Mouse (Mus musculus) liver, embryonic 12.5 days (tissue): ENCODE data around the gene Sppl2a. TPM values are rescaled to one million over a fixed set of nuclear protein-coding genes. Genes with fewer than 3 reads are reported as not detected.

ENCODE experiments used
- ATAC-seq: fragments of 200-750 bp; cut with Nextera tagmentation; 2 replicates; pipeline ENCODE4 v1.8.0; 2017; ENCODE audit warnings: moderate number of reproducible peaks, mild to moderate bottlenecking, moderate library complexity
- H3K27ac ChIP-seq: fragments of 300-500 bp; sonication (generic); 2 replicates; pipeline ENCODE4 v1.5.1; 2016; ENCODE audit warnings: mild to moderate bottlenecking
- H3K27me3 ChIP-seq: fragments of 300-500 bp; sonication (generic); replicated peaks from 2 replicates; pipeline ENCODE4 v1.6.1; 2016; ENCODE audit warnings: mild to moderate bottlenecking, moderate library complexity
- H3K36me3 ChIP-seq: fragments of 300-500 bp; sonication (generic); 2 replicates; pipeline ENCODE4 v1.6.1; 2016; ENCODE audit warnings: mild to moderate bottlenecking, moderate library complexity
- H3K4me1 ChIP-seq: fragments of 300-500 bp; sonication (generic); 2 replicates; pipeline ENCODE4 v1.6.1; 2016
- H3K4me2 ChIP-seq: fragments of 300-500 bp; sonication (generic); 2 replicates; pipeline ENCODE4 v1.6.1; 2016; ENCODE audit warnings: mild to moderate bottlenecking, moderate library complexity
- H3K4me3 ChIP-seq: fragments of 300-500 bp; sonication (generic); 2 replicates; pipeline ENCODE4 v1.5.1; 2016; ENCODE audit warnings: mild to moderate bottlenecking, moderate library complexity
- H3K9ac ChIP-seq: fragments of 300-500 bp; sonication (generic); 2 replicates; pipeline ENCODE4 v1.6.1; 2016; ENCODE audit warnings: mild to moderate bottlenecking, moderate library complexity
- H3K9me3 ChIP-seq: fragments of 300-500 bp; sonication (generic); replicated peaks from 2 replicates; pipeline ENCODE4 v1.6.1; 2016; ENCODE audit warnings: mild to moderate bottlenecking, moderate library complexity
- WGBS: fragments of 180-500 bp; shearing (Covaris S2); methylation state at CpG from one replicate; pipeline ENCODE4 v1.1.7; 2016; ENCODE audit not compliant: insufficient replicate concordance; 5-methylcytosine and 5-hydroxymethylcytosine counted together
- microRNA-seq: library from miRNA; unstranded; fragments of <30 nt; microRNA quantifications from one replicate; pipeline ENCODE4, GENCODE M21; 2017
- polyA plus RNA-seq: library from polyadenylated mRNA; unstranded; fragments of >200 nt; fragmentation: Nextera tagmentation; extraction: Ambion mirVana; gene quantifications from 2 replicates; pipeline ENCODE4 v1.2.1, GENCODE M21; 2016

Gene Sppl2a
- polyA plus RNA-seq, 1 experiment from 2014 or later: 23.6 TPM

DNA sequence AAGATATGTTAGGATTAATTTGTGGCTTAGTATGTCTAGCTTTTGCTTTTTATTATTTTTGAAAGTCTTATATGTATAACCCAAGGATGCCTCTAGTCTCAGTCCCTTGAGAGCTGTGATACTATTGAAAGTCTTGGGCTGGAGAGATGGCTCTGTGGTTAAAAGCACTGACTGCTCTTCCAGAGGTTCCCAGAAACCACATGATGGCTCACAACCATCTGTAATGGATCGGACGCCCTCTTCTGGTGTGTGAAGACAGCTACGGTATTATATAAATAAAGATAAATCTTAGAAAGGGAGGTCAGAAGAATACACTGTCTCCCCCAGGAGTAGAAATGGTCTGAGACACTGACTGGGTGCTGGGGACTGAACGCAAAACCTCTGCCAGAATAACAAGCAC, 88.3 kb downstream of the Sppl2a start:
- ATAC-seq: no peak
- WGBS: 76% methylated on average over 4 of the region's 4 CpGs
- no peak overlapping the region for H3K4me2 ChIP-seq

More for the DNA sequence above, 88.3 kb downstream of the Sppl2a start:
- Histone ChIP-seq H3K9ac (no peak overlapping the region), H3K4me3 (no peak overlapping the region), H3K9me3 (no peaks in the 10 kb centered on the region), H3K4me1 (no peaks in the 10 kb centered on the region), H3K27me3 (no peaks in the 10 kb centered on the region), H3K27ac (no peak overlapping the region), H3K36me3 (peaks cover 63% of the 10 kb centered on the region)

Small RNA genes within 50 kb of the gene (microRNA-seq; reads per million reads assigned to microRNA genes)
- gene Mir3473g: not detected

Other genes with a start within 250 kb of the Sppl2a start
- 27.7 TPM in 2 replicates for gene Usp8, start 225.9 kb downstream of the Sppl2a start, polyA plus RNA-seq
- gene Usp50, start 149.8 kb downstream of the Sppl2a start, polyA plus RNA-seq: 2.4 and 2.6 TPM in 2 replicates
- gene Trpm7, start 57.0 kb downstream of the Sppl2a start, polyA plus RNA-seq: 25.4 and 25.7 TPM in 2 replicates
- gene Ap4e1, start 75.5 kb upstream of the Sppl2a start, polyA plus RNA-seq: 9.0 and 9.6 TPM in 2 replicates
- gene Blvra, start 137.4 kb upstream of the Sppl2a start, polyA plus RNA-seq: 64.6 and 65.7 TPM in 2 replicates
- gene Ncaph, start 200.7 kb upstream of the Sppl2a start, polyA plus RNA-seq: 73.3 and 75.2 TPM in 2 replicates
- gene Itpripl1, start 210.2 kb upstream of the Sppl2a start, polyA plus RNA-seq: 28.8 and 30.1 TPM in 2 replicates